Mouse (Mus musculus) kidney, adult 11 months (tissue): ENCODE data around the gene Agrp.
"Not testable (repeated sequence)": the region's sequence is repeated elsewhere in the genome, so short reads cannot be mapped to it uniquely, and the experiment has no call there.

Experiments used
- DNase-seq: peaks from one replicate; pipeline ENCODE4 v3.0.0; 2022

The Agrp gene

DNA sequence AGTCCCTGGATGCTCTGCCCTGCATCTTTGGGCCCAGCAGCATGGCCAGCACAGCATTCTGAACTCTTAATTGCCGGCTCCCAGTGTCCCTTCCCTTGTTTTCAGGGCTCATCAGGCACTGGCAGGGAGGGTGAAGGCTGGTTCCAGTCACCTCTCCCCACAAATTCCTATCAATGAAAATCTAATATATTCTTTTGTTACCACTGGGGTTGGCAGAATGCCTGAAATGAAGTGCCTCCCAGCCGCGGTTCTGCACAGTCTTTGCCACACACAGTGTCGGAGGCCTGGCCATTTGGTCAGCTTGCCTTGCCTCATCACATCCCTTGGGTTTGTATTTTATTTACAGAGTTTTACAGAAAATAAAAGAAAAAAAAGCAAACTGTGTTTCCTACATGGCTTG lies 15.4 kb downstream of the Agrp start:
- DNase-seq: no peak

DNA sequence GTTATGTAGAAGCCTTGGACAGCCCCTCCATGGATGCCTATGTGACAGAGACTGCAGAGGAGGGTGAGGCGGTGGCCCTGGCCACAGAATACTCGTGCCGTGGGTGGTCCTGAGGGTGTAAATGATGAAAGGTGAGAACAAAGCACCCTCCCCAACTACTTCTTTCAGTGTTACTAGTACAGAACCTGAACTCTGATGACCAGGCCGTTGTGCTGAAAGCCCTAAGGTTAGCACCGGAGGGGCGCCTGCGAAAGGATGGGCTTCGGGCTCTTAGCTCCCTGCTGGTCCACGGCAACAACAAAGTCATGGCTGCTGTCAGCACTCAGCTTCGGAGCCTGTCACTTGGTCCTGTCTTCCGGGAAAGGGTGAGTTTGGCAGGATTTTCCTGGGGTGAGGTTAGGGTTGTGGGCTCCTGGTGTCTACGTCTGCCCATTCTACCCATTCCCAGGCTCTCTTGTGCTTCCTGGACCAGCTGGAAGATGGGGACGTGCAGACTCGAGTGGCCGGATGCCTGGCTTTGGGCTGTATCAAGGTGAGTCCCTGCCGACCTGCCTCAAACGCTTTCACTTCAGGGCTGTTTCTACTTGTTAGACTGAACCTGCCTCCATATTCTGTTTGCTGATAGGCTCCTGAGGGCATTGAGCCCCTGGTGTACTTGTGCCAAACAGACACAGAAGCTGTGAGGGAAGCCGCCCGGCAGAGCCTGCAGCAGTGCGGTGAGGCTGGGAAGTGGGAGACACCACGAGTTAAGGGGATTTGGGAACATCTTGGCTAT lies 16.1 kb downstream of the Agrp start:
- no peak for DNase-seq

DNA sequence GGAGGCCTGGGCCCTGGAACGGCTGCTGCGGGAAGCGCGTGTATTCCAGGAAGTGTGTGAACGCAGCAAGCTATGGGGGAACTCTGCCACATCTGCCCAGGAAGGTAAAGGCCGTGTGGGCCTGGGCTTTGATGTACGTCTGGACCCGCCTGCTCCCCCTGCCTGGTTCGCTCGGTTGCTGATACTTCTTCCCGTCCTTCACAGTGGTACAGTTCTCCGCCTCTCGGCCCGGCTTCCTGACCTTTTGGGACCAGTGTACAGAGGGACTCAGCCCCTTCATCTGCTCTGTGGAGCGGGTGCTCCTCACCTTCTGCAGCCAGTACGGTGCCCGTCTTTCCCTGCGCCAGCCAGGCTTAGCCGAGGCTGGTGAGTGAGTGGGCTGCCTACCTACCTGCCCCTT lies 17.0 kb downstream of the Agrp start:
- DNase-seq: no peak

DNA sequence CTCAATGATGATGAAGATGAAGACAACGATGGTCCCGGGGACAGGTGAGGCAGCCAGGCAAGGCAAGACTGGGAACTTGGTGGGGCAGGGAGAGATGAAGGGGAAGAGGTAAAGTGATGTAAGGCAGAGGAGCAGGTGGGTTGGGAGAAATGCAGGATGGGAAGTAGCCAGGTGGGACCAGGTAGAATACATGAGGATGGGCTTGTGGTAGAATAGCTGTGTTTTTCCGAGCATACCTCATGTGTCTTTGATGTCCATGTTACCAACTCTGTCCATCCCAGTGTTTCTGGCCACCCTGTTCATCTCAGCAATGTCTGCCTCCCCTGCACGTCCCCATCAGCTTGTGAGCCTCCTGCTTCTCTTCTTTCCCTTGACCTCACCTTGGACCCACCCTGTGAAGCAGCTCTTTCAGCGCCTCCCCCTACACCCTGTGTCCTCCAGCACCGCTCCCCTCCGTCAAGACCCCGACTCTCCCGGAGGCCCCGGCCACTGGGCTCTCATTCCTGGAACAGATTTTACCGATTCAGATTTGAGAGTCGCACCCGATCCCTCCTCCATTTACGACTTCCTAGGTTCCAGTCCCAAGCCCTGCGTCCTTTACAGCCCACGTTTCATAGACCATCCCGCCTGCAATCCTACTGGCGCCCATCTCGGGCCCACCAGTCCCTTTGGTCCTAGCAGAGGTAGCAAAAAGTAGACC lies 18.2 kb downstream of the Agrp start:
- no peak for DNase-seq

DNA sequence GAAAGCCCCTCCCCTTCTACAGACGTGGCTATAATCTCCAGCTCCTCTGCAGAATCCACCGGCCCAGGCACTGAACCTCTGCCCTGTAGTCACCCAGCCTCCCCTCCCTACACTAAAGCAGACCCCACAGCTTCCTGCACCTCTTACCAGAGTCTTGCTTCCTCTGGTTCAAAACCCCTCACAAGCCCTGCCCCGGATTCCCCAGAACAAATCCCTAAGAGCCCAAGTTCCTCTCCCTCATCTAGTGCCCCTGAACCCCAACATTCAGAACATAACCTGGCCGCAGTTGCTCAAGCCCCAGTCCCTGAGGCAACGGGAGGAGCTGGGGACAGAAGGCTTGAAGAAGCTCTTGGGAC lies 18.9 kb downstream of the Agrp start:
- no peak for DNase-seq

DNA sequence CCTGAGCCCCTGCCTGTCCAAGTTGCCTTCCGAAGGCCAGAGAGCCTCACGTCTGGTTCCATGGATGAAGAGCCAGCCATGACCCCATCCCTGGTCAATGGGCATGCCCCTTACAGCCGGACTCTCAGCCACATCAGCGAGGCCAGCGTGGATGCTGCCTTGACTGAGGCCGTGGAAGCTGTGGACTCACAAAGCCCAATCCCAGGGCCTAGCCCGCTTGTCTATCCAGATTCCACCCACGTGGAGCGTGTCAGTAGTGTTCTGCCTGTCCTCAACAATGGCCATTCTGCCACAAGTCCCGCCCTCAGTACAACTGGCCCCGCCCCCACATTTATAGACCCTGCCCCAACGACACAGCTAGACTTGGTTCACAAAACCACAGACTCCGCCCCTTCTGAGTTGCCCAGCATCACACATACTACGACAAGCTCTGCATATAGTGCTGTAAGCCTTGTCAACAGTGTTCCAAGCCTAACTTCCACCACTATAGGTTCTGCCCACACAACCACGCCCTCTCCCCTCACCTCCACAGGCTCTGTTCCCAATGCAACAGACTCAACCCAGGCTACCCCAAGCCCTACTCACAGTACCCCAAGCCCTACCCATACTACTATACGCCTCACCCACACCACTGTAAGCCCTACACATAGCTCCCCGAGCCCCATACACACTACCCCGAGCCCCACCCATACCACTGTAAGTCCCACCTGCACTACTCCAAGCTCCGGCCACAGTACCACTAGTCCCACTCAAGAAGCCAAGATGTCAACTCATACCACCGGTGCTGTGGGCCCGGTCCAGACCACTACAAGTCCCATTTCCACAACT lies 19.5 kb downstream of the Agrp start:
- no peak for DNase-seq

DNA sequence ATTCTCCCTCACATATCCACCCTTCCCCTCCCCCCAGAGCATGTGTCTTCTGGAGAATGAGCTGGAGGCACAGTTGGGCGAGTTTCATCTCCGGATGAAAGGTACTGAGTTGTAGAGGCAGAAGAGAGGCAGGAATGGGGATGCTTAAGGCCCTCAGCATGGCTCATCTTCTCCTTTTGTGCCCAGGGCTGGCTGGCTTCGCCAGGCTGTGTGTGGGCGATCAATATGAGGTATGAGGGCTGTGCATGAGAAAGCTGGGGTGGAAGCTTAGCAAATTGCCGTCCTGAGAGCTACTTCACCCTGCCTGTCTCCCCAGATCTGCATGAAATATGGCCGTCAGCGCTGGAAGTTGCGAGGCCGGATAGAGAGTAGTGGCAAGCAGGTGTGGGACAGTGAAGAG lies 21.3 kb downstream of the Agrp start:
- no peak for DNase-seq

DNA sequence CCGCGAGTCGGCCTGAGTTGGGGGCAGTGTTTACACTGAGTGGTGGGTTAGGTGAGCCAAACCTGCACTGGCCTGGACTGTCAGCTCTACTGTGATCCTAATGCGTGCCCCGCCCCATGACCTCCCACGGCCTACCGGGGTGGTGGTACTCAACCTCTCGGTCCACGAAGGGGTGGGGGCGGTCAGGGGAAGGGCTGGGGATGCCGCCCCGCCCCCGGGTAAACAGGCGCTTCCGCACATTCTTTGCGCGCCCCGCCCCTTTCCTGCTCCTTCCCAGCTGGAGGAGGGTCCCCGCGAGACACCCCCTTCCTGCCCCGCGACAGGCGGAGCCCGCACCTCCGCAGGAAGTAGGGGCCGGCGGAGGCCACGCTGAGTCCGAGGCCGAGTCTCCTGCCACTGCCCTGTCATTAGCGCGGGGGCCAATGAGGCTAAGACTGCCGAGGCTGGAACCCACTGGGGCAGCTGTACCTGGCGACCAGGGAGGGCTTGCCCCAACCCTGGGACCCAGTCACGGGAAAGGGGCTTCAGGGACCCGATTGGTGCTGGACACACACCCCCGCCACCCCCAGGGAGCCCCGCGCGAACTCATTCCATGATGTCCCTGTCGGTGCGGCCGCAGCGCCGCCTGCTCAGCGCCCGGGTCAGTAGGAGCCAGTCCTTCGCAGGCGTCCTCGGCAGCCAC lies 23.2 kb downstream of the Agrp start:
- peak; percentile 72 for DNase-seq

DNA sequence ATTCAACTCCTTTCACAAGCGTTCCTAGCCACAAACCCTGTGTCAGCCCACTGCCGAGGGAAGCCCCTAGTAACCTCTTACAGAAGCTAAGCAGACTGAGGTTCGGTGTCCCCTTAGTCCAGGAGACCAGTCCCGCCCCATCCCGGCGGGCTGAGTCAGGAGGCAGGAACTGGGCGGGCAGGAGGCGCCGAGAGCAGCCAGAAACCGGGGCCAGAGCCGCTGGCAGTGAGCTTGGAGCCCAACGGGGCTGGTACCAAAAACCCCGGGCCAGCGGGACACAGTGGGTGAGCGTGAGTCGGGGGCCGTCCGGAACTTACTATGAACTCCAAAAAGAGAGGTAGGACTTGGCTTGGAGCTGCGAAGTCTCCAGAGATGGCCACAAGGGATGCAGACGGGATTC lies 24.2 kb downstream of the Agrp start:
- DNase-seq: no peak

DNA sequence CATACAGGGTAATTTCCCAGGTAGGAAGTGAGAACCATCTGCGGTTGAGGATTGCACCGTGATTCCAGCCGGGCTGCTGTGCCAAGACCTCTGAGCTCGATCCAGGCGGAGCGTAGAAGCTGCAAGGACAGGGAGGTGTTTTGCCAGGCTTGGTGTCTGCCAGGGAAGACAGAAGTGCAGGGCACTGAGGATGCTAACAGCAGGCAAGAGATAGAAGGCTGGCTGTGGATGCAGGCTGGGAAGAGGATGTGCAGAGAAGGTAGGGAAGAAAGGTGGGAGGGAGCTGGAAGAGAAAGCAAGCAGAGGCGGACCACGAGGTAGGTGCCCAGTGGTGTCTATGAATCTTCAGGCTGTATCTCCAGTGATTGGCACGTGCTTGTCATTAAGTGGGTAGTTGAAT lies 25.4 kb downstream of the Agrp start:
- DNase-seq: no peak

DNA sequence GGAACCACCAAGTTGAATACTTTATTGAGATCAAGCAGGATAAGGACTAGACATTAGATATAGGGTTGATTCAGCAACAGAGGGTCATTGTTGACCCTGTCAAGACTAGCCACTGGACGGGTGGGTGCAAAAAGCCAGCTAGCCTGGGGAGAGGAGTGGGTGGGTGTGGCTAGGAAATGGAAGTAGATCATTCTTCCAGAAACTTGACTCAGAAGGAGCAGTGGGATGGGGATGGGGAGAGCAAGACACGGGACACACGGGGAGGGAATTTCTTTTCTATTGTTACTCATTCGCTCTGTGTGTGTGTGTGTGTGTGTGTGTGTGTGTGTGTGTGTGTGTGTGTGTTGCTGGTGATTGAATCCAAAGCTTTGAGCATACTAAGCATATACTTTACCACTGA lies 27.4 kb downstream of the Agrp start:
- DNase-seq: peak; percentile 1

DNA sequence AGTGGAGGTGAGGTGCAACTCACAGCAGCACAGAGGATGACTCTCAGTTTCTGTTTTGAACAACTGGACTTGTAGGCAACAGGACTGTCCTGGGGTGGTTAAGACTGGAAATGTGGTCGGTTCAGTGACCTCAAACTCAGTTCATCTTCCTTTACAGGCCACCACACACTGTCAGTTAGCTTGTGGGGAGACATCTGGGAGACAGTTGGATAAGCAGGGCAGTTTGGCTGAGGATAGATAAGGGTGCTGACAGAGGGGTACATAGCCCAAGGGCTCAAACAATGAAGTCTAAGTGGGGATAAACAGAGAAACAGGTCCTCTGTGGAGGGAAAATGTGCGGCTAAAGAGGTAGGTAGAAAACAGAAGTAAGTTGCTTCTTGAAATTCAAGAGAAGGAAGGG lies 27.8 kb downstream of the Agrp start:
- peak; percentile 2 for DNase-seq

DNA sequence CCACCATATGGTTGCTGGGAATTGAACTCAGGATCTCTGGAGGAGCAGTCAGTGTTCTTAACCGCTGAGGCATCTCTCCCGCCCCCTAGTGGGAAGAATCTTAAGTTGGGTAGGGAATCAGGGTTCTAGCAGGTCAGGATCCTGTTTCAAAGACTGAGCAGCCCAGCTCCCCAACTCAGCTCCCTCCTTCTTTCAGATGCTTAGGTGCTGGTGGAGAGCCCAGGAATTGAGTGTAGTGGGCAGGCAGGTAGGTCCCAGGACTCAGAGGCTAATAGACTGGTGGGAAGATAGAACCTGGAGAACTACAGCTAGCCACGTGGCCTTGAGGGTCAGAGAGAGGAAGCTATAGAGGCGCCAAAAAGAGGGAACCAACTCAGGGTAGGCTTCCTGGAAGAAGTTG lies 29.5 kb downstream of the Agrp start:
- DNase-seq: no peak

DNA sequence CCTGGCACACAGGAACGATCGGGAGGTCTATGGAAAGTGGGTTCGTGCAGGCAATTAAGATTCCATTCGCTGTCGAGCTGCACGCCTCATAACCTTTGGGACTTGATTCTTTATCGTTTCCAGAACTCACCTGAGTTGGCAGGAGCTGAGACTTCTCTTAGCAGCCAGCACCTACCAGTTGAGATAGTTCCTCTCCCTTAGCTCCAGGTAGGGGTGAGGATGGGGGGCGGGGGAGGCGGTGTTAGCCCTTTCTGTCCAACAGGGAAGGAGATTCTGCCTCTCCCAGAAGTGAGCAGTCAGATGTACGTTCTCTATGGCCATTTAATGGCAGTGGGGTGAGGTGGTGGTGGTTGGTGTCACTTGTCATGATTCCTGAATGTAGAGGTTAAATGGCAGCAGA lies 30.1 kb downstream of the Agrp start:
- no peak for DNase-seq

DNA sequence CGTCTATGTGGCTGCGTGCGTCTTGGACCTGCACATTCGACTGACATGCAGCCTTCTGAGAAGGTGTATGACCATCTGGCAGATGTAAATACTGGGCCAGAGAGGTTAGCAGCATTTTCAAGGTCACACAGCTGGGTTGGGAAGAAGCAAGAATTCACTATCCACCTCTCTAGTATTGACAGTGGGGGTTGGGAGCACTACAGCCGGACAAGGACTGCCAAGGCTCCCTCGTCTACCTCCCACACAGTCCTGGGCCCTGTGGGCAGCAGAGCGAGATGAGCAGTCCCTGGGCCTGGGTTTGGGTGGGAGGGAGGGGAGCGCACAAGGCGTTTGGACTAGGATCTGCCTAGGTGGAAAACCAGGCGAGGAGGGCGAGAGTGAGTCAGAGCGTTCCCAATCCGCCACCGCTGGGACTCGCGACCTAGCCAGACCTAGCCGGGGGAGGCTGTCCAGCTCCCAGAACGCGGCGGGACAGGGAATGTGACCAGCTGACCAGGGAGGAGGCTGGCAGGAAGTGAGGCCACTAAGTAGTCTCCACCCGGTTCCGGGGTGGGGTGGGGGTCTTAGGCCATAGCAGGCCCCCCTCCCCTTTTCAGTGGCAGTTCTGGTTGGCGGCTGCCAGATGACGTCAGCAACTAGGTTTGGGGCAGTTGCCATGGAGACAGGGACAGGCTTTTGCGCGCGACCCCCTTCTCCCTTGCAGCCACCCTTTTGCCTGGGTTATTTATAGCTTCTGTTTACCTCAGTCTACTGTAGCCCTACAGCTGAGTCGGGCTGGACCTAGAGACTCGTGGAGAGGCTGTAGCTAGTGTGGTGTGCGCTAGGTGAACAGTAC lies 30.8 kb downstream of the Agrp start:
- DNase-seq: peak; percentile 89

DNA sequence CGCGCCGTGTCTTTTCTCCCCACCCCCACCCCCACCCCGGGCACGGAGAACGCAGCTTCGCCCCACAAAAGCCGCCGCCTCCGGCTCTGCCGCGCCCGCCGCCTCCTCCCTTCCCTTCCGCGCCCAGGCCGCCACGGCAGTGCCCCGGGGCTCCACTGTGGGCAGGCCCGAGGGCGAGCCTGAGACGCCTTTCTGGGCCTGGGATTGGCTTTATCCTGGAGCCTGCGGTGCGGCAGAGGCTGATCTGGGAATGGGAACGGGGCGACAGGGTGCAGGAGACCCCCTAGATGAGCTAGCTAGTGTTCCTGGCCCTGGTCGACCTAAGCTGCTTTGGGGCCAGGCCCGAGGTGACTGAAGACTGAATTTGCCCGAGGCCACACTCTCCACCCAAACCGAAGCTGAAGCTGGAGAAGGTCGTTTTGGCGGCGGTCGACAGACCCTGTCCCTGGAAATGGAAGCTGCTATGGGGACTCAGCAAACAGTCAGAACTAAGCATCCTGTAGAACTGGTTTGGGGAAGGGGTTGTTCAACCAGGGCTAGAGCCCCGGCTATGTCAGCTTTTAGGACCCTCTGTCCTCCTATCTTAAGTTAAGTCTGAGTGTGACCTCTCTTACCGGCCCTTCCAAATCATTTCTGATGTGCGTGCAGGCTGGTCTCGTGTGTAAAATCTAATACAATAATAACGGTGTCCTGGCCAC lies 31.6 kb downstream of the Agrp start:
- DNase-seq: peak; percentile 39

DNA sequence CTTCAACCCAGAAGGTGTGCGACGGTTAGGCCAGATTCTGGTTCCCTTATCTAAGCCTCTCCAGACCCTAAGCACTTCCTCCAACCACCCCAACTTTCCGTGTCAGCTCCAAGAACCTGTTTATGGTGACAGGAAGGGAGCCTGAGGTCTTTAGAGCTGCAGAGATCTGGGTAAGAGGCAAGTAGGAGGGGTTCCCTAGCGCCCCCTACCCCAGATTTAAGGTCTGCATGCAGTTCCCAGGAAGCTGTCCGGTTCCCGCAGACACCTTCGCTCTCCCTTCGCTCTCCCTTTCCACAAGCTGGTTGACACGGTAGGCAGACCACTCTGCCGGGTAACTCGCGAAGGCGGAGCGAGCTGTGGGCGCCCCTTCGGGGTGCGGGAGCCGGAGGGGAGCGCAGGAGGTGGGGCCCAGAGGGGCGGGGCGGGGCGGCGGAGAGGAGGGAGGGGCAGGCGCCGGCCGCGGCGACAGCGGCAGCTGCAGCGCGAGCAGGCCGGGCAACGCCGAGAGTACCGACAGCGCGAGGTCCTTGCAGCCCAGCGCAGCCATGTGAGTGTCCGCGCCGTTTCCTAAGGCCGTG lies 32.3 kb downstream of the Agrp start, which contains the start of gene Ripor1:
TSS of gene Ripor1 (plus strand) at position 452 of the 578 bp plus-strand sequence.
- peak; percentile 70 for DNase-seq

DNA sequence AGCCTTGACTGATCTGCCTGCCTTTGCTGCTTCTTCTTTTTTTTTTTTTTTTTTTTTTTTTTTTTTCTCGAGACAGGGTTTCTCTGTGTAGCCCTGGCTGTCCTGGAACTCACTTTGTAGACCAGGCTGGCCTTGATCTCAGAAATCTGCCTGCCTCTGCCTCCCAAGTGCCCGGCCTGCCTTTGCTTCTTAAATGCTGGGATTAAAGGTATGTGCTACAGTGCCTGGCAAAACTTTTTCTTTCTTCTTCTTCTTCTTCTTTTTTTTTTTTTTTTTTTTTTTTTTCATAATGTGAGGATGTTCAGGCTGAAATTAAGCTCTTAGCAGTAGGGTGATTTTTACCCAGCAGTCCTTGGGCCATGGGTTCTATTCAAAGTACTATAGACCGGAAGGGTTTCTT lies 34.7 kb downstream of the Agrp start:
- DNase-seq: not testable (repeated sequence)

DNA sequence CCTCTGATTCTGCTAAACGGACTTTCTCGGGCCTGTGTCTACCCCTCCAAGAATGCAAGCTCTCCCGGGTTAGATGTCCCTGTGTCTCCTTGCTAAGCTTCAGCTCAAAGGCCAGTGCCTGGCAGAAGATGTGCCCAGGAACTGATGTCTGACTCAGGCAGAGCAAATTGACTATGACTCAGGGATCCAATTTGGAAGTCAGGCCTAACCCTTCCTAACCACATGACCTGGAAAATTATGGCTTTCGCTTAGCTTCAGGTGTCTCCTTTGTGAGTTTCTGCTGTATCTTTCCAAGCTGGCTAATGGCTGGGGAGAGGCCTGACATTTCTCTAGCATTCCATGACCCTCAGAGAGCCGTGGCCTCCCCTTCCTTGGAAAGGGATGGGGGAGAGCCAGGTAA lies 35.9 kb downstream of the Agrp start:
- no peak for DNase-seq

DNA sequence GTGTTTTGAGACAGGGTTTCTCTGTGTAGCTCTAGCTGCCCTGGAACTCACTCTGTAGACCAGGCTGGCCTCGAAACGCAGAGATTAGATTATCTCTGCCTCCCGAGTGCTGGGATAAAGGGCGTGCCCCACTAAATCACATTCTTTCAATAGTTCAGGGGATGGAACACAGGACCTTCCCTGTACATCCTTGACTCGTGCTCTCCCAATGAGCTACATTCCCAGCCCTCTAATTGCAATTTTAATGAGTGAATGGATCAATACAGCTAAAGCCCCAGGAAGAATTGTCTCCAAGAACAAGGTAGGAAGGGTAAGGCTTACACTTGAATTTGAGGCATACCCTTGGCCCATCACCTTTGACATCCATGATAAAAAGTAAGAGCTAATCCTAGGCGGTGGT lies 38.4 kb downstream of the Agrp start:
- DNase-seq: no peak

DNA sequence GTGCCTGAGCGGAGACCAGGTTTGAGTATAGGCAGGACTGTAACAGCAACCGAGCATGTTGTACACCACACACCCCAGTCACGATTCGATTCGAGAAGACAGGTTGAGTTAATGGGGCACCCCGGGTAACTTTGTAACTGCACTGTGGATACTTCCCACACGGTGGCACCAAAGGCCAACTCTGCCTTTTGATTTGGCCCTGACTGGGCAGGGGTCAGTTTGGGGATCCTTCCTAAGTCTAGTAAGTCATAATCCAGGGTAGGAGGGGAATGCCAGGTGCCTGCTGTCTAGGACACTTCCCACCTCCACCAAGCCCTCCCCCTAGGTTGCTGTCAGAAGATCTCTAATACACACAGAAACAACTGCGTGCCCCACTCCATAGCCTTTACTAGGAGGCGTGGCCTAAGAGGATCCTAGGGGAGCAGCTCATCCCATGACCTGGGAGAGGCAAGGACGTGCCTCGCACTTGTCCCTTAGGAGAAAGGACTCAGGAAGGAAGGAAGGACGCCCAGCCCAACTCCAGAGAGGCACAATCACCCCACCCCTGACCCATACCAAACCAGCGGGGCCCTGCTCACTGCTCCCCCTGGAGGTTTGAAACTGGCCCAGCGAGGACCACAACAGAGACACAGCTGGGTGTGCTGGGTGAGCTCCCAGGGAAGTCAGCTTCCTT lies 40.7 kb downstream of the Agrp start:
- DNase-seq: peak; percentile 86
